Mouse (Mus musculus) frontal cortex, postnatal 36 days (tissue): ENCODE data around the gene H2-Aa.

ENCODE experiments used
- DNase-seq, 2 experiments: peaks; one replicate each; pipeline ENCODE4 v3.0.0; 2022; ENCODE audit warnings: low spot score in 2 of 2

The H2-Aa gene

GRCm38 (mm10) chr17:34263811-34264371 lies 23.7 kb downstream of the H2-Aa start:
- no peak for DNase-seq

DNA sequence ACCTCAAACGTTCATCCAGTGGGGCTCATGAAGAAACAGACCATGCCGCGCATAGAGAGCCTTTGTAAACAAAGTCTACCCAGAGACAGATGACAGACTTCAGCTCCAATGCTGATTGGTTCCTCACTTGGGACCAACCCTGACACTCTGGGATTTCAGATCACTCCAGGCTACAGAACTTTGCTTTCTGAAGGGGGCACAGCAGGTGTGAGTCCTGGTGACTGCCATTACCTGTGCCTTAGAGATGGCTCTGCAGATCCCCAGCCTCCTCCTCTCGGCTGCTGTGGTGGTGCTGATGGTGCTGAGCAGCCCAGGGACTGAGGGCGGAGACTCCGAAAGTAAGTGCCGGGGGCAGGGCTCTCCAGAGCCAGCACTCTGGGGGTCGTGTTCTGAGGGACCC lies 24.6 kb downstream of the H2-Aa start:
- peak; percentile 70 to 84 for DNase-seq

- peak; percentile 48 to 81 for DNase-seq
Observed at GRCm38 (mm10) chr17:34261502-34261901, 26.1 kb downstream of the H2-Aa start.

DNA sequence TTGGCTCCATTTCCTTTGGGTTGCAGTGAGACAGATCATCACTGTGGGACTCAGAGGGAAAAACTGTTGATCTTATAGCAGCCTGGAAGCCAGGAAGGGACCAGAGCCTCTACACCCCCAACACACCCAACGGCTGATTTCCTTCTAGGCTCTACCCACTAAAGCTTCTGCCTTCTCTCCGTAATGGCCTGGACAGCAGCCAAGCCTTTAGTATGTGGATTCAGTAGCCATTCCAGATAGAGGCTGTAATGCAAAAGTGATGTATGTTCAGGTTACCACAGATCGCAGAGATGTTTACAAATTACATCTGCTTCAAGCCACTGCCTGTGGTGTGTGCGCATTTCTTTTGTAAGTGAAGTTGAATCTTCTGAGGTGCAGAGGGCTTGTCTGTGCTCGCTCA lies 27.1 kb downstream of the H2-Aa start:
- DNase-seq = no peak

- peak; percentile 85 to 91 for DNase-seq
Observed at GRCm38 (mm10) chr17:34257594-34258375, 29.8 kb downstream of the H2-Aa start, which contains the start of gene H2-Ab1. TSS of gene H2-Ab1 (plus strand) at chr17:34257689.

DNA sequence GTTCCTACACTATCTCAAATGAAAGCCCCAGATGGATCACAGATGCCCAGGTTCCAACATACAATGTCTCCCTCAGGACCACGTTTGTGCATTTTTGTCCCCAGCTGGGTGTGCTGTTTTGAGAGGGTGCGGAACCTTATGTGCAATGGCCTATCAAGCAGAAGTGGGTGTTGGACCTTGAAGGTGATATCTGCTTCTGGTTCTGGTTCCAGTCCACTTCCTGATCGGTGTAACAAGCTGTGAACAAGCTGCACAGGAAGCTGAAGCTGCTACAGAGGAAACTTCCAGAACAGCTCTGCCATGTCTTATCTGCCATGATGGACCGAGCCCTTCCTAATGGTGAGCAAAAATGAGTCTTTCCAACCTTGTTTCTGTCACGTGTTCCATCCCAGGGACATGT lies 31.1 kb downstream of the H2-Aa start:
- no peak for DNase-seq

- DNase-seq = no peak
Observed at GRCm38 (mm10) chr17:34251666-34252065, 36.0 kb downstream of the H2-Aa start.

GRCm38 (mm10) chr17:34249878-34250277 lies 37.7 kb downstream of the H2-Aa start:
- DNase-seq = peak in 1 of 2 experiments; percentile 67

- no peak for DNase-seq
Observed at GRCm38 (mm10) chr17:34249361-34249760, 38.3 kb downstream of the H2-Aa start.

GRCm38 (mm10) chr17:34248764-34249163 lies 38.9 kb downstream of the H2-Aa start:
- DNase-seq = no peak

DNA sequence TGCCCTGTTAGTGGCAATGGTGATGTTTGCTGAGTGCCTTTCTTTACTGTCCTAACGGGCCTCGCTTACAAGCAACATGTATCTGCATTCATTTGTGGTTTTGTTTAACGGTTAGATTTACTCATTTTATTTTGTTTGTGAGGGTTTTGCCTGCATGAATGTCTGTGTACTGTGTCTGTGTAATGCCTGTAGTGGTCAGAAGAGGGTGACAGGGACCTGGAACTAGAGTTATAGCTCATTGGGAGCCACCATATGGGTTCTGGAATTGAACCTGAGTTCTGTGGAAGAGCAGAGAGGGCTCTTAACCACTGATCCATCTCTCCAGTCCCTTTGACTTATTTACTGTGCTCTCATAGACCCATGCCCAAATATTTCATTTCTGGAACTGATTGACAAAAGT lies 40.6 kb downstream of the H2-Aa start:
- DNase-seq = no peak

DNA sequence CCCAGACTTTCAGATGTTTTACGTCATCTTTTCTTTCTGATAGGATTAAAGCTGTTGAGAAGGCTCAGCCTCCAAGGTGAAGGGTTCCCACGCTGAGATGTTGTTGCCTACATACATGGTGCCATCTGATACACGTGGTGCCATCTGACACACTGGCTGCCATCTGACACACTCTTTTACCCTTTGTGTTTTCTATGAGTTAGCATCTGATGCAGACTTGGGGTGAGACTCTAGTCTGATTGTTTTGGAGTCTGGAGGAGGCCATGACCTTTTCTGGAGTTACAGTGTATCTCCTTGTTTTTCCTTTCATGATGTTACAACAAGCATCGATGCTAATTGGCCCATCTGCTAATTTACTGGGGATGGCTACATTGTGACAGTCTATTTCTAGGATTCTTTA lies 43.0 kb downstream of the H2-Aa start:
- DNase-seq = no peak

- DNase-seq = no peak
Observed at GRCm38 (mm10) chr17:34240916-34241315, 46.7 kb downstream of the H2-Aa start.

GRCm38 (mm10) chr17:34240366-34240765 lies 47.3 kb downstream of the H2-Aa start:
- DNase-seq = no peak

GRCm38 (mm10) chr17:34239601-34240041 lies 48.0 kb downstream of the H2-Aa start:
- DNase-seq = no peak

- peak in 1 of 2 experiments; percentile 47 for DNase-seq
Observed at GRCm38 (mm10) chr17:34238706-34239105, 48.9 kb downstream of the H2-Aa start, which contains the start of gene H2-Ob. TSS of gene H2-Ob (plus strand) at chr17:34238903.

- no peak for DNase-seq
Observed at GRCm38 (mm10) chr17:34237741-34238140, 49.9 kb downstream of the H2-Aa start.

- no peak for DNase-seq
Observed at GRCm38 (mm10) chr17:34236691-34237090, 50.9 kb downstream of the H2-Aa start.

- DNase-seq = peak; percentile 60 to 67
Observed at GRCm38 (mm10) chr17:34234926-34235325, 52.7 kb downstream of the H2-Aa start.
